Mouse (Mus musculus): ENCODE data around the gene Vegfb. TPM values are rescaled to one million over a fixed set of nuclear protein-coding genes. Genes with fewer than 3 reads are reported as not detected.
A peak's percentile ranks its signal among the peaks of the same experiment; 100 is the strongest.

Gene Vegfb
- 116 and 122 TPM in 2 replicates for total RNA-seq (2021)
- long read RNA-seq, experiment 1, transcript Vegfb-202 (7 exons, 1,158 nt) = major isoform, 56 of 117 reads
- long read RNA-seq, experiment 1, transcript Vegfb-201 (7 exons, 1,281 nt) = minor isoform, 34 of 117 reads
- long read RNA-seq, experiment 1, partial matches to known transcripts = 12 of 117 reads
- long read RNA-seq, experiment 1, other reads (novel, unspliced or antisense) = 15 of 117 reads
- long read RNA-seq, experiment 2, transcript Vegfb-202 (7 exons, 1,158 nt) = minor isoform, 42 of 115 reads
- long read RNA-seq, experiment 2, transcript Vegfb-201 (7 exons, 1,281 nt) = major isoform, 43 of 115 reads
- long read RNA-seq, experiment 2, partial matches to known transcripts = 14 of 115 reads
- long read RNA-seq, experiment 2, other reads (novel, unspliced or antisense) = 16 of 115 reads

GRCm38 (mm10) chr19:6987061-6987903 is at the start of gene Vegfb:
Gene Vegfb (minus strand): TSS chr19:6987651.
- peak; percentile 85 for DNase-seq

GRCm38 (mm10) chr19:7034006-7034405 is 46.6 kb upstream of the Vegfb start:
- DNase-seq = no peak

GRCm38 (mm10) chr19:7029531-7029930 is 42.1 kb upstream of the Vegfb start:
- DNase-seq = no peak

GRCm38 (mm10) chr19:7020224-7020641 is 32.8 kb upstream of the Vegfb start:
- peak; percentile 80 for DNase-seq

GRCm38 (mm10) chr19:7019191-7019590 is 31.7 kb upstream of the Vegfb start, which contains the start of gene Fermt3:
Gene Fermt3 (minus strand): TSS chr19:7019469.
- peak; percentile 52 for DNase-seq

GRCm38 (mm10) chr19:7018546-7018945 is 31.1 kb upstream of the Vegfb start:
- DNase-seq = no peak

GRCm38 (mm10) chr19:7017541-7018457 is 30.3 kb upstream of the Vegfb start:
- DNase-seq = no peak

- DNase-seq = no peak
Measured at GRCm38 (mm10) chr19:7014481-7015135, 27.2 kb upstream of the Vegfb start.

GRCm38 (mm10) chr19:7013984-7014383 is 26.5 kb upstream of the Vegfb start:
- DNase-seq = no peak

- DNase-seq = no peak
Measured at GRCm38 (mm10) chr19:7012426-7012825, 25.0 kb upstream of the Vegfb start.

- no peak for DNase-seq
Measured at GRCm38 (mm10) chr19:7006892-7007593, 19.6 kb upstream of the Vegfb start.

GRCm38 (mm10) chr19:6999360-7000063 is 12.1 kb upstream of the Vegfb start:
- no peak for DNase-seq

- no peak for DNase-seq
Measured at GRCm38 (mm10) chr19:6997721-6998290, 10.4 kb upstream of the Vegfb start.

GRCm38 (mm10) chr19:6996006-6996405 is 8.6 kb upstream of the Vegfb start, which contains the start of the genes Nudt22 and Trpt1:
Gene Nudt22 (minus strand): TSS chr19:6996117.
Gene Trpt1 (plus strand): TSS chr19:6996131.
- peak; percentile 95 for DNase-seq

- DNase-seq = peak; percentile 65
Measured at GRCm38 (mm10) chr19:6995255-6995991, 8.0 kb upstream of the Vegfb start.

GRCm38 (mm10) chr19:6994489-6994888 is 7.0 kb upstream of the Vegfb start:
- DNase-seq = no peak

- DNase-seq = no peak
Measured at GRCm38 (mm10) chr19:6994002-6994401, 6.6 kb upstream of the Vegfb start.

- no peak for DNase-seq
Measured at GRCm38 (mm10) chr19:6993011-6993770, 5.7 kb upstream of the Vegfb start.
